Comparison of ENCODE assay signal across 10 mouse cellular contexts in genomic region chrX:37190755-37191104, GRCm38 (mm10). TPM values are rescaled to one million over a fixed set of nuclear protein-coding genes. Genes with fewer than 3 reads are reported as not detected.
DNase-seq lines count a peak whose midpoint lies in the region; ATAC-seq and TF ChIP-seq lines count a peak whose summit lies in the region.
"Had no signal": no experiment of that assay in that cellular context is flagged by ENCODE, and none has a peak within 500 bp of the region (broad histone marks: within the 10 kb centered on the region; RNA-seq: fewer than 3 reads in every experiment).

No protein-coding gene starts in this region.

- no peaks in the 10 kb centered on the region for H3K27me3 ChIP-seq in heart, embryonic 13.5 days (replicated peaks)
- H3K27me3 ChIP-seq in MEL (ENCODE audit: control insufficient read depth in 1 of 2, insufficient read depth in 2 of 2, low read length in 2 of 2): no peaks in the 10 kb centered on the region
- H3K27me3 ChIP-seq in forebrain, embryonic 15.5 days: no peaks in the 10 kb centered on the region
- H3K27me3 ChIP-seq in liver, embryonic 16.5 days (ENCODE audit: control insufficient read depth, insufficient read depth, low read depth, low read length): no peaks in the 10 kb centered on the region
- H3K27me3 ChIP-seq: Patski had no signal

- 0 out of 4 replicates have a peak, but pooled peaks of 1 of the 2 experiments have one; percentile 3 for TF ChIP-seq POLR2A in MEL (IDR thresholded peaks at IDR 0.05; ENCODE audit: control insufficient read depth in 1 of 2, insufficient read depth in 1 of 2, low read depth in 1 of 2, low read length in 2 of 2, poor library complexity in 1 of 2)

- ATAC-seq in heart, embryonic 13.5 days (ENCODE audit: extremely low read depth, insufficient number of reproducible peaks, low FRiP score, low TSS enrichment): no peak
- ATAC-seq in forebrain, embryonic 15.5 days (replicated peaks): no peak; the same call in 1 of the 2 replicates
- ATAC-seq in liver, embryonic 16.5 days (ENCODE audit: low read depth): no peak

- WGBS in heart, embryonic 13.5 days: 11% methylated on average over 20 of the region's 20 CpGs
- WGBS in forebrain, embryonic 15.5 days: 21% methylated on average over 20 of the region's 20 CpGs
- whole genome bisulfite sequencing in liver, embryonic 16.5 days (ENCODE audit: insufficient replicate concordance): 16% methylated on average over 20 of the region's 20 CpGs

- H3K9ac ChIP-seq in heart, embryonic 13.5 days: peak overlapping the region; percentile 80
- peak overlapping the region; percentile 81 for H3K9ac ChIP-seq in MEL (ENCODE audit: control insufficient read depth, low read depth, low read length, poor library complexity, severe bottlenecking)
- H3K9ac ChIP-seq in forebrain, embryonic 15.5 days (replicated peaks): peak overlapping the region; percentile 48
- H3K9ac ChIP-seq in liver, embryonic 16.5 days (ENCODE audit: low read depth, low read length): peak overlapping the region; percentile 53

- no peaks in the 10 kb centered on the region for H3K9me3 ChIP-seq in heart, embryonic 13.5 days
- H3K9me3 ChIP-seq in MEL (replicated peaks; ENCODE audit: insufficient read depth, low read length): no peaks in the 10 kb centered on the region
- no peaks in the 10 kb centered on the region for H3K9me3 ChIP-seq in forebrain, embryonic 15.5 days
- H3K9me3 ChIP-seq in liver, embryonic 16.5 days (replicated peaks; ENCODE audit: control insufficient read depth, low read length): no peaks in the 10 kb centered on the region

- H3K4me1 ChIP-seq in heart, embryonic 13.5 days: peaks cover 4% of the 10 kb centered on the region
- peaks cover 0 to 4% of the 10 kb centered on the region in 2 experiments for H3K4me1 ChIP-seq in MEL (ENCODE audit: control insufficient read depth in 1 of 2, insufficient read depth in 2 of 2, low read length in 2 of 2)
- H3K4me1 ChIP-seq in forebrain, embryonic 15.5 days: 0 out of 2 replicates have a peak, but pooled peaks cover 9% of the 10 kb centered on the region
- H3K4me1 ChIP-seq in liver, embryonic 16.5 days (ENCODE audit: control insufficient read depth, low read depth, low read length): no peaks in the 10 kb centered on the region; the same call in 1 of the 2 replicates

- TF ChIP-seq CTCF in MEL (IDR thresholded peaks at IDR 0.05 in 2 of 3, conservative IDR thresholded peaks at IDR 0.05 in 1 of 3; ENCODE audit: control insufficient read depth in 1 of 3, insufficient read depth in 1 of 3, low read depth in 2 of 3, low read length in 3 of 3, poor library complexity in 1 of 3, severe bottlenecking in 1 of 3): no peak

- TF ChIP-seq RAD21 in MEL (IDR thresholded peaks at IDR 0.05; ENCODE audit: low read depth, low read length): no peak

- H3K4me2 ChIP-seq in heart, embryonic 13.5 days: peak overlapping the region; percentile 79
- H3K4me2 ChIP-seq in forebrain, embryonic 15.5 days (replicated peaks): peak overlapping the region; percentile 51
- peak overlapping the region; percentile 76 for H3K4me2 ChIP-seq in liver, embryonic 16.5 days (ENCODE audit: low read depth, low read length)

- H3K36me3 ChIP-seq in heart, embryonic 13.5 days: peaks cover 5% of the 10 kb centered on the region; the same call in 1 of the 2 replicates
- peaks cover 0 to 7% of the 10 kb centered on the region in 2 experiments; a peak in 3 of 4 replicates for H3K36me3 ChIP-seq in MEL (ENCODE audit: control insufficient read depth in 1 of 2, insufficient read depth in 2 of 2, low read length in 2 of 2)
- H3K36me3 ChIP-seq in forebrain, embryonic 15.5 days: no peaks in the 10 kb centered on the region
- H3K36me3 ChIP-seq in liver, embryonic 16.5 days (ENCODE audit: control insufficient read depth, insufficient read depth): no peaks in the 10 kb centered on the region

- no peak for TF ChIP-seq EP300 in MEL (IDR thresholded peaks at IDR 0.05; ENCODE audit: low read depth in 1 of 2, low read length in 2 of 2)

- H3K4me3 ChIP-seq in heart, embryonic 13.5 days: peak overlapping the region; percentile 66
- H3K4me3 ChIP-seq in MEL (ENCODE audit: control insufficient read depth in 1 of 2, insufficient read depth in 1 of 2, low read depth in 2 of 2, low read length in 2 of 2): peak overlapping the region; percentile 92 to 100
- H3K4me3 ChIP-seq in forebrain, embryonic 15.5 days: peak overlapping the region; percentile 54
- peak overlapping the region; percentile 72 for H3K4me3 ChIP-seq in liver, embryonic 16.5 days (ENCODE audit: low read depth, low read length)

- no peak overlapping the region for H3K27ac ChIP-seq in heart, embryonic 13.5 days (replicated peaks)
- peak overlapping the region; percentile 34 for H3K27ac ChIP-seq in MEL (ENCODE audit: control insufficient read depth, low read depth, low read length)
- peak overlapping the region; percentile 81 for H3K27ac ChIP-seq in forebrain, embryonic 15.5 days (replicated peaks)
- H3K27ac ChIP-seq in liver, embryonic 16.5 days (ENCODE audit: low read length): no peak overlapping the region

- peaks cover 20% of the 10 kb centered on the region for H3K79me2 ChIP-seq in MEL (ENCODE audit: control insufficient read depth, insufficient read depth, low read length, poor library complexity)

- no peak for DNase-seq in heart, adult 8-10 months (ENCODE audit: low spot score)
- no peak for DNase-seq in MEL (ENCODE audit: low read depth, low spot score)
- DNase-seq in right cerebral cortex, postnatal 10 days (ENCODE audit: low spot score in 2 of 2): no peak
- DNase-seq in urinary bladder, adult 2 months (ENCODE audit: low spot score): no peak
- no peak for DNase-seq in T-cell, adult 2 months (ENCODE audit: low spot score)

TF ChIP-seq in MEL, 35 proteins besides CTCF, POLR2A, EP300 and RAD21 (continues in another document):
- TF ChIP-seq MXI1 (IDR thresholded peaks at IDR 0.05; ENCODE audit: low read depth, low read length): no peak
- TF ChIP-seq ETS1 (IDR thresholded peaks at IDR 0.05; ENCODE audit: low read depth, low read length): no peak
- no peak for TF ChIP-seq ZC3H11A (IDR thresholded peaks at IDR 0.05; ENCODE audit: low read depth, low read length)
- no peak for TF ChIP-seq HCFC1 (IDR thresholded peaks at IDR 0.05; ENCODE audit: low read depth, low read length)
- no peak for TF ChIP-seq CHD1 (IDR thresholded peaks at IDR 0.05; ENCODE audit: low read depth, low read length)
- TF ChIP-seq MYB (IDR thresholded peaks at IDR 0.05; ENCODE audit: low read depth, low read length): no peak
- no peak for TF ChIP-seq TAL1 (IDR thresholded peaks at IDR 0.05; ENCODE audit: low read length)
- no peak for TF ChIP-seq ZNF384 (IDR thresholded peaks at IDR 0.05; ENCODE audit: low read depth, low read length)

RNA-seq across cellular contexts. Expression of gene Ndufa1, which starts 0.2 kb away (rescaled TPM):
- polyA plus RNA-seq in heart, embryonic 13.5 days (2015; fragmentation: Nextera tagmentation; extraction: Ambion mirVana): 659 and 790 TPM in 2 replicates
- 1,000 to 10,000 TPM in 1 of 4 experiments, 100 to 1,000 TPM in 3; 768 to 1,020 (median 863) TPM for total RNA-seq in heart, adult 8-10 months (2022)
- 322 and 341 TPM in 2 replicates for total RNA-seq in MEL (2012; rRNA removed)
- polyA plus RNA-seq in MEL (2012; ENCODE audit: insufficient read depth in 1 of 2, insufficient read length in 2 of 2, low read depth in 1 of 2, low replicate concordance in 2 of 2, missing spikeins in 1 of 2): 100 to 1,000 TPM in 1 of 2 experiments, not detected in 1; 245 TPM
- 449 and 519 TPM in 2 replicates for polyA plus RNA-seq in forebrain, embryonic 15.5 days (2015; fragmentation: Nextera tagmentation; extraction: Ambion mirVana)
- 213 and 241 TPM in 2 replicates for polyA plus RNA-seq in liver, embryonic 16.5 days (2015; fragmentation: Nextera tagmentation; extraction: Ambion mirVana)
- 400 and 528 TPM in 2 replicates for polyA plus RNA-seq in urinary bladder, adult 2 months (2012; rRNA removed)

RNA-seq across cellular contexts. Expression of gene Rnf113a1, which starts 0.3 kb away (rescaled TPM):
- polyA plus RNA-seq in heart, embryonic 13.5 days (2015; fragmentation: Nextera tagmentation; extraction: Ambion mirVana): 7.0 and 8.0 TPM in 2 replicates
- 1 to 10 TPM; 1.4 to 2.1 (median 1.8) TPM for total RNA-seq in heart, adult 8-10 months (2022)
- total RNA-seq in MEL (2012; rRNA removed): 6.1 and 6.7 TPM in 2 replicates
- polyA plus RNA-seq in MEL (2012; ENCODE audit: insufficient read depth in 1 of 2, insufficient read length in 2 of 2, low read depth in 1 of 2, low replicate concordance in 2 of 2, missing spikeins in 1 of 2): 1 to 10 TPM in 1 of 2 experiments, not detected in 1; 8.8 TPM
- polyA plus RNA-seq in forebrain, embryonic 15.5 days (2015; fragmentation: Nextera tagmentation; extraction: Ambion mirVana): 14.3 and 15.9 TPM in 2 replicates
- polyA plus RNA-seq in liver, embryonic 16.5 days (2015; fragmentation: Nextera tagmentation; extraction: Ambion mirVana): 2.2 and 2.4 TPM in 2 replicates
- polyA plus RNA-seq in urinary bladder, adult 2 months (2012; rRNA removed): 5.9 and 7.4 TPM in 2 replicates

RNA-seq across cellular contexts. Expression of gene Gm9, which starts 20.1 kb away (rescaled TPM):
- not detected in 2 replicates for polyA plus RNA-seq in heart, embryonic 13.5 days (2015; fragmentation: Nextera tagmentation; extraction: Ambion mirVana)
- total RNA-seq in heart, adult 8-10 months (2022): not detected
- not detected in 2 replicates for total RNA-seq in MEL (2012; rRNA removed)
- polyA plus RNA-seq in MEL (2012; ENCODE audit: insufficient read depth in 1 of 2, insufficient read length in 2 of 2, low read depth in 1 of 2, low replicate concordance in 2 of 2, missing spikeins in 1 of 2): not detected
- polyA plus RNA-seq in forebrain, embryonic 15.5 days (2015; fragmentation: Nextera tagmentation; extraction: Ambion mirVana): not detected in 2 replicates
- not detected in 2 replicates for polyA plus RNA-seq in liver, embryonic 16.5 days (2015; fragmentation: Nextera tagmentation; extraction: Ambion mirVana)
- not detected in 2 replicates for polyA plus RNA-seq in urinary bladder, adult 2 months (2012; rRNA removed)
- polyA plus RNA-seq: large intestine, adult 2 months; Patski had no signal

RNA-seq across cellular contexts. Expression of gene Akap14, which starts 22.1 kb away (rescaled TPM):
- polyA plus RNA-seq in heart, embryonic 13.5 days (2015; fragmentation: Nextera tagmentation; extraction: Ambion mirVana): not detected in 2 replicates
- not detected for total RNA-seq in heart, adult 8-10 months (2022)
- total RNA-seq in MEL (2012; rRNA removed): not detected in 2 replicates
- under 1 TPM in 1 of 2 experiments, not detected in 1; 0.08 TPM for polyA plus RNA-seq in MEL (2012; ENCODE audit: insufficient read depth in 1 of 2, insufficient read length in 2 of 2, low read depth in 1 of 2, low replicate concordance in 2 of 2, missing spikeins in 1 of 2)
- polyA plus RNA-seq in forebrain, embryonic 15.5 days (2015; fragmentation: Nextera tagmentation; extraction: Ambion mirVana): 0.20 and 0.22 TPM in 2 replicates
- polyA plus RNA-seq in liver, embryonic 16.5 days (2015; fragmentation: Nextera tagmentation; extraction: Ambion mirVana): 0.05 TPM in 1 of 2 replicates, not detected in the other
- not detected in 2 replicates for polyA plus RNA-seq in urinary bladder, adult 2 months (2012; rRNA removed)
- polyA plus RNA-seq: large intestine, adult 2 months; Patski had no signal

RNA-seq across cellular contexts. Expression of gene Rhox1, which starts 31.3 kb away (rescaled TPM):
- not detected in 2 replicates for polyA plus RNA-seq in heart, embryonic 13.5 days (2015; fragmentation: Nextera tagmentation; extraction: Ambion mirVana)
- total RNA-seq in heart, adult 8-10 months (2022): not detected
- not detected in 2 replicates for total RNA-seq in MEL (2012; rRNA removed)
- polyA plus RNA-seq in MEL (2012; ENCODE audit: insufficient read depth in 1 of 2, insufficient read length in 2 of 2, low read depth in 1 of 2, low replicate concordance in 2 of 2, missing spikeins in 1 of 2): not detected
- not detected in 2 replicates for polyA plus RNA-seq in forebrain, embryonic 15.5 days (2015; fragmentation: Nextera tagmentation; extraction: Ambion mirVana)
- polyA plus RNA-seq in liver, embryonic 16.5 days (2015; fragmentation: Nextera tagmentation; extraction: Ambion mirVana): not detected in 2 replicates
- not detected in 2 replicates for polyA plus RNA-seq in urinary bladder, adult 2 months (2012; rRNA removed)
- polyA plus RNA-seq: large intestine, adult 2 months; Patski had no signal

Comparison
In these comparisons a context has a peak if more than half of its experiments do, and no peak if none do; other contexts are left out.
1. H3K27ac ChIP-seq: peak in MEL (single experiment) and forebrain, embryonic 15.5 days (single experiment); none in heart, embryonic 13.5 days (single experiment) and liver, embryonic 16.5 days (single experiment).
2. Peak in every context shown above with its lines, with median percentiles within 50 percentile points of each other: H3K4me2 ChIP-seq, H3K4me3 ChIP-seq and H3K9ac ChIP-seq.